Mouse (Mus musculus) heart, embryonic 13.5 days (tissue): ENCODE measurements around the gene Gm4869. TPM values are rescaled to one million over a fixed set of nuclear protein-coding genes. Genes with fewer than 3 reads are reported as not detected.

Experiments used
- ATAC-seq: fragments of 200-750 bp; cut with Nextera tagmentation; 2 replicates; pipeline ENCODE4 v1.8.0; 2017; ENCODE audit warnings: moderate TSS enrichment; ENCODE audit not compliant: insufficient number of reproducible peaks, low FRiP score, low TSS enrichment; ENCODE audit errors: extremely low read depth
- H3K27ac ChIP-seq: fragments of 300-500 bp; sonication (generic); replicated peaks from 2 replicates; pipeline ENCODE4 v1.5.1; 2015; ENCODE audit warnings: moderate library complexity, mild to moderate bottlenecking, inconsistent platforms
- H3K27me3 ChIP-seq: fragments of 300-500 bp; sonication (generic); replicated peaks from 2 replicates; pipeline ENCODE4 v1.6.1; 2015; ENCODE audit warnings: mild to moderate bottlenecking, inconsistent platforms
- H3K36me3 ChIP-seq: fragments of 300-500 bp; sonication (generic); 2 replicates; pipeline ENCODE4 v1.6.1; 2015; ENCODE audit warnings: mild to moderate bottlenecking, inconsistent platforms
- H3K4me1 ChIP-seq: fragments of 300-500 bp; sonication (generic); 2 replicates; pipeline ENCODE4 v1.6.1; 2015; ENCODE audit warnings: inconsistent platforms
- H3K4me2 ChIP-seq: fragments of 300-500 bp; sonication (generic); 2 replicates; pipeline ENCODE4 v1.6.1; 2015; ENCODE audit warnings: inconsistent platforms, mild to moderate bottlenecking, moderate library complexity
- H3K4me3 ChIP-seq: fragments of 300-500 bp; sonication (generic); 2 replicates; pipeline ENCODE4 v1.5.1; 2015; ENCODE audit warnings: moderate library complexity, mild to moderate bottlenecking, inconsistent platforms
- H3K9ac ChIP-seq: fragments of 300-500 bp; sonication (generic); 2 replicates; pipeline ENCODE4 v1.6.1; 2015; ENCODE audit warnings: inconsistent platforms, mild to moderate bottlenecking, moderate library complexity
- H3K9me3 ChIP-seq: fragments of 300-500 bp; sonication (generic); 2 replicates; pipeline ENCODE4 v1.6.1; 2016; ENCODE audit warnings: inconsistent platforms
- WGBS: fragments of 180-500 bp; shearing (Covaris S2); methylation state at CpG from one replicate; pipeline ENCODE4 v1.1.7; 2015; ENCODE audit warnings: mixed read lengths; 5-methylcytosine and 5-hydroxymethylcytosine counted together
- polyA plus RNA-seq: library from polyadenylated mRNA; unstranded; fragments of >200 nt; fragmentation: Nextera tagmentation; extraction: Ambion mirVana; gene quantifications from 2 replicates; pipeline ENCODE4 v1.2.1, GENCODE M21; 2015

The Gm4869 gene
- polyA plus RNA-seq, 1 experiment from 2014 or later, result 0.07 TPM

DNA sequence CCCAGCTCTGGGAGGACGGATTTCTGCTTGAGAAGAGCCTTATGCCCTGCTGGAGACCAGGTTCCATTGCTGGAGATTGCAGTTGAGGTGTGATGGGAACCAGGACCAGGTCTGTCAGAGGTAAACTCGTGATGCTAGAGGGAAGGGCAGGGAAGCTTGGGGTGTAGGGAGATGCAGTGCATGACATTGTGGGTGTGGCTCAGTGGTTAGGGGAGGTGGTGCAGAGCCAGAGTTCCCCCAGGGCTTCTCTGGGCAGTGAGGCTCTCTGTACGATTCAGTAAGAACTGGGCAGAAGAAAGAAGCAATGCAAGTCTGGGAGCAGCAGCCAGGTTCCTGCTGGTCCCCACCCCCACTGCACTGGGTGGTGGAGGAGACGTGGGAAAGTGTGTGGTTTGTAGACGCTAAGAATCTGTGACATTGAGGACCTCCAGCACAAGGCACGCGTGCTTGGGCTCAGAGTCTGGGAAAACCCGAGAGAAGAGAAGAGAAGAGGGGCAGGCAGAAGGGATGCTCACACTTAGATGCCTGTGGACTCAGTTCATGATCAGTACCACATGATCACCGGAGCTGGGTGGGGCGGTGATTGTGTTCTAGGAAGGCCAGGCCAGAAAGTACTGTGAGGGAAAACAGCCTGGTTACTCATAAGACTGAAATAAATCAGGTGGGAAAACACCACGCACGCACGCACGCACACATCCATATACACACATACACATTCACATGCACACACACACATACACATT, 62.2 kb downstream of the Gm4869 start:
- Histone ChIP-seq H3K9ac (no peak overlapping the region), H3K27me3 (no peaks in the 10 kb centered on the region), H3K4me1 (peaks cover 62% of the 10 kb centered on the region), H3K9me3 (no peaks in the 10 kb centered on the region), H3K4me2 (0 out of 2 replicates have a peak overlapping the region, but pooled peaks have one; percentile 87), H3K4me3 (no peak overlapping the region), H3K27ac (no peak overlapping the region), H3K36me3 (no peaks in the 10 kb centered on the region)
- no peak for ATAC-seq
- WGBS, result 75% methylated on average over 14 of the region's 14 CpGs

DNA sequence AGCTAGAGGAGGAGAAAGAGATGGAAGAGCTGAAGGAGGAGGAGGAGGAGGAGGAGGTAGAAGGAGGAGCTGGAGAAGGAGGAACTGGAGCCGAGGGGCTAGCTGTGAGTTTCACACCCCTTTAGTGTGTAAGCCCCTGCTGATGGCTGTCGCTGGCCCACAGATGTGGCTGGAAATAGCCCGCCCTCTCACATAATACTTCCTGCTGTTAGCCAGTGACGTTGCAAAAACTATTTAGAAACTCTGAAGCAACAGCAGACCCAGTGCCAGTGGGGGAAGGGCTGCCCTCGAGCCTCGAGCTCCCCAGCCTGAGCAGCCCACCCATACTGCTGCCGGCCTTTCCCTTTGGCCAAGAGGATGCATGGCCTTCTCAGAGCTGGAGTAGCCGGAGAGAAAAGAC, 63.2 kb downstream of the Gm4869 start:
- Histone ChIP-seq H3K36me3 (no peaks in the 10 kb centered on the region), H3K9ac (0 out of 2 replicates have a peak overlapping the region, but pooled peaks have one; percentile 41), H3K9me3 (no peaks in the 10 kb centered on the region), H3K27me3 (no peaks in the 10 kb centered on the region), H3K4me3 (no peak overlapping the region), H3K4me2 (peak overlapping the region; percentile 6; the same call in 1 of the 2 replicates), H3K27ac (peak overlapping the region; percentile 33; the same call in 1 of the 2 replicates), H3K4me1 (peaks cover 53% of the 10 kb centered on the region)
- ATAC-seq, result no peak
- WGBS, result 46% methylated on average over 8 of the region's 8 CpGs

DNA sequence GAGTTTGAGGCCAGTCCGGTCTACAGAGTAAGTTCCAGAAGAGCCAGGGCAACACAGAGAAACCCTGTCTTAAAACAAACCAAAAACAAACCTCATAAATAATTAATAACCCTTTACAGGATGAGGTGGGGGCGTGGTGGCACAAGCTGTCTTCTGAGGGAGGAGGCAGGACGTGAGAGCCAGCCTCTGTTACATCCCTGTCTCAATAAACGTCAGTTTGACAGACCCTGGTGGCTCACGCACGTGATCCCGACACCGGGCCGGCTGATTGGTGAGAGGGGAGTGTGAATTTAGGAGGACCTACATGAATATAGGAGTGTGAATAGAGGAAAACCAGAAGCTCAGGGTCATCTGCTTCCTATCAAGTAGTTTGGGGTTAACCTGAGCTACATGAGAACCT, 63.8 kb downstream of the Gm4869 start:
- WGBS, result 59% methylated on average over 9 of the region's 9 CpGs
- Histone ChIP-seq H3K4me1 (peaks cover 54% of the 10 kb centered on the region), H3K4me2 (peak overlapping the region; percentile 6; the same call in 1 of the 2 replicates)

DNA sequence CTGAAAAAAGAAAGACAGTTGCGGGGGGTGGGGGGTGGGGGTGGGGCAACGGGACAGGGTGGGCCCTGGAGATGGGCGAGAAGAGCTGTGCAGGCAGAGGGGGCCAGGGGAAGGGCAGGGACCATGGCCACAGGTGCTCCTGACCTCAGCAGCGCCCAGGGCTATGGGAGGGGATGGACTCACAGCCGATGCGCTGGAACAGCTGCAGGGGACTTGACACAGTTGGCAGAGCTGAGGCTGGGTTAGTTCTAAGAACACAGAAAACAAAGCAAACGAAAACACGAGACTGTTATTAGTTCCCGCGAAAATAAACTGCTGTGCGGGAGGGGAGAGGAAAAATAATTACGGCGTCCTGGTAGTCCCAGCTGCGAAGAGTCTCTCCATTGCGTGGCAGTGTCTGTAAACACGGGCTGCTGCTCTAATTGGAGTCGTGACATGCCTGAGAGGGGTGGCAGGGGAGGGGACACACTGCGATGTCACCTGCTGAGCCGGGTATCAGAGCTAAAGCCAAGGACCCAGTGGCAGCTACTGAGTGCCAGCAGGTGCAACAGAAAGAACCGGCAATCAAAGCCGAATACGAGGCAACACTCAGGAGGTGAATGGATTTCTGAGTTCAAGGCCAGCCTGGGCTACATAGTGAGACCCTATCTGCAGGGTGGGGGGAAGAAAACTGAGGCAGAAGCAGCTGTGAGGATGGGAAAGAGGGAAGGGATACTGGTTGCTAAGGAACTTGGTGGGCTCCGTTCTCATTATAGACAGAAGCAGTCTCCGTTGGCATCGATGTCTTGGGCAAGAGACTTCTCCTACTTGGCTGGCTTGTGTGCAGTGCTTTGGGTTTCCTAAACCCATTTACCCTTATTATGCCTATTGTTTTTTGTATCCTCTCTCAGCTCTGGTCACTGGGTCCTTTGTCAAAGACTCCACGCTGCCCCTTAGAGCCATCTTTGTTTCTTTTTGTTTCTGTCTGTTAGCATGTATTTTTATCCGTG, 64.9 kb downstream of the Gm4869 start:
- H3K4me1 ChIP-seq, result peaks cover 56% of the 10 kb centered on the region
- no peaks in the 10 kb centered on the region for H3K9me3 ChIP-seq
- no peak overlapping the region for H3K4me3 ChIP-seq
- H3K27ac ChIP-seq, result no peak overlapping the region
- H3K4me2 ChIP-seq, result peak overlapping the region; percentile 16
- ATAC-seq, result no peak
- H3K9ac ChIP-seq, result no peak overlapping the region
- no peaks in the 10 kb centered on the region for H3K36me3 ChIP-seq
- H3K27me3 ChIP-seq, result no peaks in the 10 kb centered on the region
- WGBS, result 61% methylated on average over 27 of the region's 27 CpGs

More for the DNA sequence above, 63.8 kb downstream of the Gm4869 start:
- Histone ChIP-seq H3K9ac (0 out of 2 replicates have a peak overlapping the region, but pooled peaks have one; percentile 41), H3K9me3 (no peaks in the 10 kb centered on the region), H3K27me3 (no peaks in the 10 kb centered on the region), H3K4me3 (no peak overlapping the region), H3K36me3 (no peaks in the 10 kb centered on the region), H3K27ac (peak overlapping the region; percentile 33; the same call in 1 of the 2 replicates)
- ATAC-seq, result no peak

DNA sequence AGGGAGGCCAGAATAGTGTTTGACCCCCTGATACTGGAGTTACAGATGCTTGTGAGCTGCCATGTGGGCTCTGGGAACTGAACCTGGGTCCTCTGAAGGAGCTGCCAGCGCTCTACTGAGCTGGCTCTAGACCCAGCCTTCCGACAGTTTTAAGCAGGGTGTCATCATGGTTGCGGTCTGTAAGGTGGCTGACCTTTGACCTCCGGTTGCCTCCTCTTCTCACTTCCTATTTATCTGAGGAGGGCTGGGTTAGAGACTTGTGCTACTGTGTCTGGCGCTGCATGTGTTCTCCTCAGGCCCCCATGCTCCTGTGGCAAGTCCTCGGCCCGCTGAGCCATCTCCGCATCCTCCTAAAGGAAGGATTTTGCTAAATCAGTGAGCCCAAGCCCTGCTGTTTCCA, 68.5 kb downstream of the Gm4869 start:
- Histone ChIP-seq H3K9me3 (no peaks in the 10 kb centered on the region), H3K4me2 (no peak overlapping the region), H3K9ac (no peak overlapping the region), H3K4me3 (no peak overlapping the region), H3K36me3 (no peaks in the 10 kb centered on the region), H3K27me3 (no peaks in the 10 kb centered on the region), H3K4me1 (peaks cover 53% of the 10 kb centered on the region), H3K27ac (no peak overlapping the region)
- no peak for ATAC-seq
- WGBS, result 81% methylated on average over 8 of the region's 8 CpGs

DNA sequence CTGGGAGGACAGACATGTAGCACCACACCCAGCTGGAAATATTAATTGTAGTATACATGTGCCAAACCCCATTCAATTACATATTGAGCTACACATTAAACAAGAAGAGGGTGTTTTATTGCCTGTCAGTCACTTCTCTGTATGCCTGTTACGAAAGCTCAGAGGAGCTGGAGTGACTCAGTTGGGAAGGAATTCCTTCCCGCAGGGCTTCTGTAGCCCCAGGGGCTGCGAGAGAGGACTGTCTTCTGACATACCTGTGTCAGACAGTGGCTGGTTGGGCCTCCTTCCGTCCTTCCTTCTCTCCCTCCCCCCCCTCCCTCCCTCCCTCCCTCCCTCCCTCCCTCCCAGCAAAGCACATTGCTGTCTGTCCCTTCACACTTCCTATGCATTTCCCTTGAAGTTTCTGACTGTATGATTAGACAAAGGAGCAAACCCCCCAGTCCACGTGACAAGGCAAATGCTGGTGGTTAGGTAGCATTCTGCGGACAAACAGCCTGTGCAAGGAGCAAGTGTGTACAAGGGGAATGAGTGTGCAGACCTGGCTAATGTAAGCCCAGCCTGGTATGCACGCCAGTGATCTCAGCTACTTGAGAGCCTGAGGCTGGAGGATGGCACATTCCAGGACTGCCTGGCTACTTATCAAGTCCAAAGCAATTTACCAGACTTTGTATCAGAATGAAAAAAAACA, 69.5 kb downstream of the Gm4869 start:
- peak overlapping the region; percentile 52; the same call in 1 of the 2 replicates for H3K9ac ChIP-seq
- H3K4me1 ChIP-seq, result peaks cover 50% of the 10 kb centered on the region
- peaks cover 4% of the 10 kb centered on the region; the same call in 1 of the 2 replicates for H3K36me3 ChIP-seq
- H3K27me3 ChIP-seq, result no peaks in the 10 kb centered on the region
- WGBS, result 13% methylated on average over 7 of the region's 7 CpGs
- H3K4me3 ChIP-seq, result no peak overlapping the region
- peak overlapping the region; percentile 26; the same call in 1 of the 2 replicates for H3K4me2 ChIP-seq
- no peak; the same call in 1 of the 2 replicates for ATAC-seq
- no peaks in the 10 kb centered on the region for H3K9me3 ChIP-seq
- H3K27ac ChIP-seq, result peak overlapping the region; percentile 79

DNA sequence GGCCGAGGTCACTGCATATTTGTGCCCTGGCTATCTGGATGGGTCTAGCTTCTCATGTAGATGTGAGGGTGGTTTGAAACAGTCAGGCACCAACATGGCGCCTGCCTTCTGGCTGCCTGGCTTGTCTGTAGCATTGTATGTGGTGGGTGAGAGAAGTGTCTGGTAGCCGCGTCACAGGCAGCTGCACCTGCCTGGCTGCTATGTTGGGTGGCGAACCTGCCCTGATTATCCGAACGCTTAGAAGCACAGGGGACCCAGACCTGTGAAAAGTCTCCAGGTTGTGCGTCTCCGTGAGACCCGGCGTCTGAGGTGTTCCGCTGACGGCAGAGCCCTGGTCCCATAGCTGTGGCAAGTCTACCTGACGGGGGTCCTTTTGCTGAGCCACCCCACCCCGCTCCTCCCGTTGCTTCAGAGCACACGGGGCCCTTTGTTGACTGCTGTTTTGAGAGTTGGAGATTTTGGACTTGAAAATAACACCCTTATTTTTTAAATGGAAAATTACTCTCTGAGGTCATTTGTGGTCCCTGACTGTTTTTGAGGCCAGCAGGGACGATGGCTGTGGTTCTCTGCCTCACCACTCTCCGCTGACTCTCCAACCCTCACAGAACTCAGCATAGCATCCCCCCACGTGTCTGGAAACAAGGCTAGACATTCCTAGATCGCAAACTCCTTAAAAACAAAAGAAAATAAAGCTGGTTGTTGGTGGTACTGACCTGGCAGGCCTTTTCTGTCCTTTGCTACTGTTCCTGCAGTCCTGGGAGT, 71.9 kb downstream of the Gm4869 start:
- Histone ChIP-seq H3K4me2 (no peak overlapping the region), H3K27ac (peak overlapping the region; percentile 61), H3K9me3 (no peaks in the 10 kb centered on the region), H3K4me1 (peaks cover 47% of the 10 kb centered on the region), H3K4me3 (no peak overlapping the region), H3K27me3 (no peaks in the 10 kb centered on the region), H3K36me3 (peaks cover 6% of the 10 kb centered on the region; the same call in 1 of the 2 replicates), H3K9ac (peak overlapping the region; percentile 50)
- WGBS, result 83% methylated on average over 21 of the region's 21 CpGs
- ATAC-seq, result no peak

DNA sequence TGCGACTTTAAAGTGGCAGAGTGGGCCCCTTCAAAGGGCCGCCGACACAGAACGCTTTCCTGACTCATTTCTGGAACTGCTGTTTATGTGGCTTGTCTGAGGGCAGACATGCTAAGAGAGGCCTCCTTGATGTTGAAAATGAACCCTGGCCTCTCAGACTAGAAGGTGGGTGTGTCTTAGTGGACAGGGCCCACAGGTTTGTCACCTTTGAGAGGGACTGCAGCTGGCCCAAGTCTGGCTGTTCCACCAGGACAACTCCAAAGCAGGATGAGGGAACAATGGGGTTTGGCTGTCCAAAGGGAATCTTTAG, 72.4 kb downstream of the Gm4869 start:
- no peak for ATAC-seq
- H3K27ac ChIP-seq, result peak overlapping the region; percentile 61
- H3K9ac ChIP-seq, result peak overlapping the region; percentile 50
- H3K27me3 ChIP-seq, result no peaks in the 10 kb centered on the region
- H3K36me3 ChIP-seq, result peaks cover 6% of the 10 kb centered on the region; the same call in 1 of the 2 replicates
- no peaks in the 10 kb centered on the region for H3K9me3 ChIP-seq
- no peak overlapping the region for H3K4me3 ChIP-seq
- no peak overlapping the region for H3K4me2 ChIP-seq
- peaks cover 47% of the 10 kb centered on the region for H3K4me1 ChIP-seq
- WGBS, result 62% methylated on average over 4 of the region's 4 CpGs

DNA sequence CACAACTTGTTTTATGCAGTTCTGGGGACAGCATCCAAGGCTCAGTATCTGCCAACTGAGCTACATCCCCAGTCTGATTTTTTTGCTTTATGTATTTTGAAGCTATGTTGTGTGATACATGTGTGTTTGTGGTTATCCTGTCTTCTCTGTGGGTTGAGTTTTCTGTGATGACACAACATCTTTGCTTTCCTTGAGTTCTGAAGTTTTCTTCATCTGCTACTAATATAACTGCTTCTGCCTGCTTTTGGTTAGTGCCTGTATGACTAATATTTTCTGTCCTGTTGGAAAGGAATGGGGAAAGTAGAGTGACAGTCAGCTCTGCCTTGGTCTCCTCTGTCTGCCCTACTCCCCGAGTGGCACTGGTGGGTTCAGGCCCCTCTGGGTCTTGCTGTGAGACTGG, 75.8 kb downstream of the Gm4869 start:
- Histone ChIP-seq H3K4me1 (peaks cover 23% of the 10 kb centered on the region), H3K36me3 (peaks cover 38% of the 10 kb centered on the region), H3K4me2 (no peak overlapping the region), H3K9ac (no peak overlapping the region), H3K27me3 (no peaks in the 10 kb centered on the region), H3K27ac (no peak overlapping the region), H3K4me3 (no peak overlapping the region), H3K9me3 (0 out of 2 replicates have a peak, but pooled peaks cover 4% of the 10 kb centered on the region)
- no peak for ATAC-seq
- WGBS, result 74% methylated on average over 1 of the region's 1 CpGs

DNA sequence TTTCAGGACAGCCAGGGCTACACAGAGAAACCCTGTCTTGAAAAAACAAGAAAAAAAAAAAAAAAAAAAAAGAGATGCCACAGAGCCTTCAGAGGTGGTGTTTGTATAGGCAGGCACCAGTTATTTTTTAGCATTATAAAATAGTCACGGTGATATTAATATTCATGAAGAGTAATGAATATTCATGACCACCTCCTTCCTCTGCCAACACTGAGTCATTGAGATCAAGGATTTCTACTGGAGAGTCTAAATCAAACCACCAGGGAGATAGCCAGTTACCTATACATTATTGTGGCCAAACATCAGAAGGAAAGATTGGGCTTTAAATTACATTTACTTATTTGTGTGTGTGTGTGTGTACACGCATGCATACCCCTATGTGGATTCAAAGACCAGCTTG, 81.3 kb downstream of the Gm4869 start:
- no peak overlapping the region for H3K4me2 ChIP-seq
- no peak overlapping the region for H3K4me3 ChIP-seq
- ATAC-seq, result no peak
- 0 out of 2 replicates have a peak, but pooled peaks cover 4% of the 10 kb centered on the region for H3K9me3 ChIP-seq
- H3K27me3 ChIP-seq, result no peaks in the 10 kb centered on the region
- WGBS, result 90% methylated on average over 2 of the region's 2 CpGs
- H3K36me3 ChIP-seq, result peaks cover 62% of the 10 kb centered on the region
- no peak overlapping the region for H3K27ac ChIP-seq
- H3K4me1 ChIP-seq, result no peaks in the 10 kb centered on the region
- no peak overlapping the region for H3K9ac ChIP-seq
